Mouse (Mus musculus): ENCODE data around the gene Itfg1. TPM values are rescaled to one million over a fixed set of nuclear protein-coding genes. Genes with fewer than 3 reads are reported as not detected.
"Not testable (repeated sequence)": the region's sequence is repeated elsewhere in the genome, so short reads cannot be mapped to it uniquely, and the experiment has no call there.

Itfg1 gene
- polyA plus RNA-seq, 1 experiment: 7.5 TPM

DNA sequence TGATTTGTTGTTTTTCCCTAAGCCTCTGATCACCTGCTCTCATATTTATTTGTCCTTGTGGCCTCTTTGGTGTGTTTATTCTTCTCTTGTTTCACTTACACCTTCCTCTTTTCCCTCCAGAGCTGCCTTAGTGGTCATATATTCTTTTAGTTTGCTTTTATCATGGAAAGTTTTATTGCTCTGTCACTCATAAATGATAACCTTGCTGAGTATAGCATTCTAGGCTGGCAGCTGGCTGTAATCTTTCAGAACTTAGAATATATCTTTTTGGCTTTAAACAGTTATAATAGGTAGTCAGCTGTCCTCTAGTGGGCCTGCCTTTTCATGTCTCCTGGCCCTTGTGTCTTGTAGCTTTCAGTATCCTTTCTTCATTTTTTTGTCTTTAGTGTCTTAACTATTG, 5.2 kb upstream of the Itfg1 start:
- TF ChIP-seq GATA1 (IDR thresholded peaks at IDR 0.05; ENCODE audit: borderline replicate concordance, low read length): no peak
- TF ChIP-seq FLI1 (IDR thresholded peaks at IDR 0.05; ENCODE audit: low read length): no peak
- peaks cover 28% of the 10 kb centered on the region for H3K36me3 ChIP-seq (replicated peaks; ENCODE audit: low read length)
- H3K27me3 ChIP-seq (replicated peaks): no peaks in the 10 kb centered on the region
- H3K4me1 ChIP-seq: peaks cover 39% of the 10 kb centered on the region
- H3K9me3 ChIP-seq: no peaks in the 10 kb centered on the region
- no peak overlapping the region for H3K4me3 ChIP-seq (replicated peaks)

- Histone ChIP-seq H3K4me1 (peaks cover 41% of the 10 kb centered on the region), H3K9me3 (no peaks in the 10 kb centered on the region), H3K4me3 (replicated peaks) (peak overlapping the region; percentile 96), H3K36me3 (replicated peaks; ENCODE audit: low read length) (peaks cover 24% of the 10 kb centered on the region), H3K27me3 (replicated peaks) (no peaks in the 10 kb centered on the region)
- TF ChIP-seq FLI1 (IDR thresholded peaks at IDR 0.05; ENCODE audit: low read length): no peak
- TF ChIP-seq GATA1 (IDR thresholded peaks at IDR 0.05; ENCODE audit: borderline replicate concordance, low read length): no peak
Observed at GRCm38 (mm10) chr8:85841489-85841795, 721 bp upstream of the Itfg1 start.

- TF ChIP-seq FLI1 (IDR thresholded peaks at IDR 0.05; ENCODE audit: low read length) (no peak), GATA1 (IDR thresholded peaks at IDR 0.05; ENCODE audit: borderline replicate concordance, low read length) (no peak)
- Histone ChIP-seq H3K9me3 (no peaks in the 10 kb centered on the region), H3K4me3 (replicated peaks) (peak overlapping the region; percentile 96), H3K4me1 (peaks cover 30% of the 10 kb centered on the region), H3K27me3 (replicated peaks) (no peaks in the 10 kb centered on the region), H3K36me3 (replicated peaks; ENCODE audit: low read length) (peaks cover 38% of the 10 kb centered on the region)
Observed at GRCm38 (mm10) chr8:85839916-85840656, 635 bp downstream of the Itfg1 start.

DNA sequence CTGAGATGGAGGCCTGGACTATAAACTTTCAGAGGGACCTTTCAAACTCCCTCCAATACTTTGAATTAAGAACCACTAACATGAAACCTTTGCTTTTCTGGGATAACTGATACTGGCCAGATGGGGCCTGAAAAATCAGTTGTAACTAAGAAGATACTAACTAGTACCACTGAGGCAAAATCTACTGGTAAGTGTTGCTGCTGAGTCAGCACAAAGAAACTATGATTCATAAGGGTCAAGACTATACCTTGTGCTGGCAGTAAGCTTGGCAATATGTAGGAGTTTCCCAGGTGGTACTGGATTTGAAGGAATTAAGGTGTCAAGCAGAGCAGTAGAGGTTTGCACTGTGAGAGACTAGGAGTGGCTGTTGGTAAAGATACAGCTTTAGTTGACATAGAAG, 27.1 kb downstream of the Itfg1 start:
- Histone ChIP-seq H3K4me3 (replicated peaks) (no peak overlapping the region), H3K4me1 (peaks cover 8% of the 10 kb centered on the region; the same call in 1 of the 2 replicates), H3K36me3 (replicated peaks; ENCODE audit: low read length) (peaks cover 42% of the 10 kb centered on the region), H3K9me3 (no peaks in the 10 kb centered on the region), H3K27me3 (replicated peaks) (no peaks in the 10 kb centered on the region)
- TF ChIP-seq GATA1 (IDR thresholded peaks at IDR 0.05; ENCODE audit: borderline replicate concordance, low read length) (no peak), FLI1 (IDR thresholded peaks at IDR 0.05; ENCODE audit: low read length) (no peak)

- Histone ChIP-seq H3K36me3 (replicated peaks; ENCODE audit: low read length) (peaks cover 35% of the 10 kb centered on the region), H3K4me3 (replicated peaks) (no peak overlapping the region), H3K4me1 (peaks cover 8% of the 10 kb centered on the region), H3K27me3 (replicated peaks) (no peaks in the 10 kb centered on the region), H3K9me3 (no peaks in the 10 kb centered on the region)
- no peak for TF ChIP-seq FLI1 (IDR thresholded peaks at IDR 0.05; ENCODE audit: low read length)
- no peak for TF ChIP-seq GATA1 (IDR thresholded peaks at IDR 0.05; ENCODE audit: borderline replicate concordance, low read length)
Observed at GRCm38 (mm10) chr8:85801408-85801807, 39.3 kb downstream of the Itfg1 start.

DNA sequence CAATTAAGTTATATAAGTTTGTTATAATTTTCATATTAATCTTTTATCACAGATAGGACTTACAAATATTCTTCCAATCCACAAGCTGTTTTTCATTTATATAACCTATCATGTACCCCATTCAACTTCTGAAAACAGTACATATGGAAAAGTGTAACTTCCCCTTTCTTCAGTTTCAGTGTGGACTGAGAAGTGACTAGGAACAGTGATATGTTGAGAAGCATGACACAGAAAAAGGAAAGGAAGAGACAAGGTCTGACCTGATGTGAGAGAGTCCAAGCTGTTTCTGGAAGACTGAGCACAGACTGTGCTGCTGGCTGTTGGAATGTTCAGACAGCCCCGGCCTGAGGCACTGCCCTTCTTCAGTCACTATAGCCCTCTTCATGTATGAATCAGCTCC, 40.6 kb downstream of the Itfg1 start:
- Histone ChIP-seq H3K9me3 (no peaks in the 10 kb centered on the region), H3K36me3 (replicated peaks; ENCODE audit: low read length) (peaks cover 41% of the 10 kb centered on the region), H3K4me1 (peaks cover 13% of the 10 kb centered on the region), H3K4me3 (replicated peaks) (no peak overlapping the region), H3K27me3 (replicated peaks) (no peaks in the 10 kb centered on the region)
- TF ChIP-seq FLI1 (IDR thresholded peaks at IDR 0.05; ENCODE audit: low read length) (no peak), GATA1 (IDR thresholded peaks at IDR 0.05; ENCODE audit: borderline replicate concordance, low read length) (no peak)

- Histone ChIP-seq H3K4me1 (peaks cover 13% of the 10 kb centered on the region), H3K36me3 (replicated peaks; ENCODE audit: low read length) (peaks cover 62% of the 10 kb centered on the region)
- not testable (repeated sequence) for H3K9me3 ChIP-seq; H3K4me3 ChIP-seq (replicated peaks); H3K27me3 ChIP-seq (replicated peaks)
Observed at GRCm38 (mm10) chr8:85796392-85796791, 44.3 kb downstream of the Itfg1 start.

GRCm38 (mm10) chr8:85788341-85788740, 52.4 kb downstream of the Itfg1 start:
- H3K4me3 ChIP-seq (replicated peaks): no peak overlapping the region
- no peaks in the 10 kb centered on the region for H3K4me1 ChIP-seq
- H3K9me3 ChIP-seq: no peaks in the 10 kb centered on the region
- peaks cover 62% of the 10 kb centered on the region for H3K36me3 ChIP-seq (replicated peaks; ENCODE audit: low read length)
- TF ChIP-seq GATA1 (IDR thresholded peaks at IDR 0.05; ENCODE audit: borderline replicate concordance, low read length) (no peak), FLI1 (IDR thresholded peaks at IDR 0.05; ENCODE audit: low read length) (no peak)
- no peaks in the 10 kb centered on the region for H3K27me3 ChIP-seq (replicated peaks)

DNA sequence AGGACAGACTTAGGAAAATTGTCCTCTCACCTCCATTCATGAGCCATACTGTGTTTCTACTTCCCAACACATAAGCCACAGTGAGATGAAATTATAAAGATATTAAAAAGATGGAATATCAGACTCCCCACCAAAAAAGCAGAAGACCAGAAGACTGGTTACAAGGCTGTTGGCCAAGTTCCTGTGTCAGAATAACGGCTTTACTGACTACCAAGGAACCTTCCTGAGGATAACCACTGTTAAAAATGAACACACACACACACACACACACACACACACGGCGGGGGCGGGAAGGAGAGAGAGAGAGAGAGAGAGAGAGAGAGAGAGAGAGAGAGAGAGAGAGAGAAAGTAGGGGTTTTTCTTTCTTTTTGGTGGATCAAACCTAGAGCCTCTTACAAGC, 52.8 kb downstream of the Itfg1 start:
- Histone ChIP-seq H3K4me1 (no peaks in the 10 kb centered on the region), H3K27me3 (replicated peaks) (no peaks in the 10 kb centered on the region), H3K36me3 (replicated peaks; ENCODE audit: low read length) (peaks cover 63% of the 10 kb centered on the region), H3K9me3 (no peaks in the 10 kb centered on the region), H3K4me3 (replicated peaks) (no peak overlapping the region)
- TF ChIP-seq GATA1 (IDR thresholded peaks at IDR 0.05; ENCODE audit: borderline replicate concordance, low read length): no peak
- no peak for TF ChIP-seq FLI1 (IDR thresholded peaks at IDR 0.05; ENCODE audit: low read length)

- Histone ChIP-seq H3K36me3 (replicated peaks; ENCODE audit: low read length) (peaks cover 50% of the 10 kb centered on the region), H3K9me3 (no peaks in the 10 kb centered on the region), H3K4me3 (replicated peaks) (no peak overlapping the region), H3K27me3 (replicated peaks) (no peaks in the 10 kb centered on the region), H3K4me1 (peaks cover 5% of the 10 kb centered on the region)
- TF ChIP-seq FLI1 (IDR thresholded peaks at IDR 0.05; ENCODE audit: low read length) (no peak), GATA1 (IDR thresholded peaks at IDR 0.05; ENCODE audit: borderline replicate concordance, low read length) (no peak)
Observed at GRCm38 (mm10) chr8:85785506-85785905, 55.2 kb downstream of the Itfg1 start.

DNA sequence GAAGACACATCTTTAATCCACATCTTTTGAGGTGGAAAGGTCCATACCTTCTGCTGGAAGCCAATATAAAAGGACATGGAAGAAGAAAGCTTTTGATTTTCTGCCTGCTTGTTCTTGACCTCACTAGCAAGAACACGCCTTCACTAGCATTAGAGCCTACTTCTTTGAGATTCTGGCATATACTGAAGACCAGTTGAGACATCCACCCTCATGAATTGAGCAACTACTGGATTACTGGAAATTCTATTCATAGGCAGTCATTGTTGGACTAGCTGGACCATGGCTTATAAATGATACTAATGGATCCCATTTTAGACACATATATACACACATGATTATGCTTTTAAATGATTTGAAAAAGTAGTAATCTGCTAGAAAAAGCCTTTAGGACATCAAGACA, 56.9 kb downstream of the Itfg1 start:
- H3K27me3 ChIP-seq (replicated peaks): no peaks in the 10 kb centered on the region
- peaks cover 5% of the 10 kb centered on the region for H3K4me1 ChIP-seq
- H3K4me3 ChIP-seq (replicated peaks): no peak overlapping the region
- no peak for TF ChIP-seq GATA1 (IDR thresholded peaks at IDR 0.05; ENCODE audit: borderline replicate concordance, low read length)
- TF ChIP-seq FLI1 (IDR thresholded peaks at IDR 0.05; ENCODE audit: low read length): no peak
- H3K9me3 ChIP-seq: no peaks in the 10 kb centered on the region
- peaks cover 50% of the 10 kb centered on the region for H3K36me3 ChIP-seq (replicated peaks; ENCODE audit: low read length)

All from megakaryocyte, embryonic 14.5 days (primary cell).